Mouse (Mus musculus) adrenal gland, adult 2 months (tissue): ENCODE data around the gene Abcb9. TPM values are rescaled to one million over a fixed set of nuclear protein-coding genes. Genes with fewer than 3 reads are reported as not detected.

Source experiments
- DNase-seq: peaks from one replicate; pipeline ENCODE4 v3.0.0; 2021
- polyA plus RNA-seq: library from polyadenylated mRNA; depleted of rRNA; stranded (reverse); fragments of >200 nt; gene quantifications from 2 replicates; pipeline ENCODE4 v1.2.3, GENCODE M21; 2012
- total RNA-seq, 2 experiments: library from RNA; stranded (reverse); gene quantifications; 2 replicates each; pipeline ENCODE4 v1.2.3; 2021

Abcb9 gene
- total and polyA plus RNA-seq, 3 experiments: 9.9 to 16.0 (median 14.8) TPM

DNA sequence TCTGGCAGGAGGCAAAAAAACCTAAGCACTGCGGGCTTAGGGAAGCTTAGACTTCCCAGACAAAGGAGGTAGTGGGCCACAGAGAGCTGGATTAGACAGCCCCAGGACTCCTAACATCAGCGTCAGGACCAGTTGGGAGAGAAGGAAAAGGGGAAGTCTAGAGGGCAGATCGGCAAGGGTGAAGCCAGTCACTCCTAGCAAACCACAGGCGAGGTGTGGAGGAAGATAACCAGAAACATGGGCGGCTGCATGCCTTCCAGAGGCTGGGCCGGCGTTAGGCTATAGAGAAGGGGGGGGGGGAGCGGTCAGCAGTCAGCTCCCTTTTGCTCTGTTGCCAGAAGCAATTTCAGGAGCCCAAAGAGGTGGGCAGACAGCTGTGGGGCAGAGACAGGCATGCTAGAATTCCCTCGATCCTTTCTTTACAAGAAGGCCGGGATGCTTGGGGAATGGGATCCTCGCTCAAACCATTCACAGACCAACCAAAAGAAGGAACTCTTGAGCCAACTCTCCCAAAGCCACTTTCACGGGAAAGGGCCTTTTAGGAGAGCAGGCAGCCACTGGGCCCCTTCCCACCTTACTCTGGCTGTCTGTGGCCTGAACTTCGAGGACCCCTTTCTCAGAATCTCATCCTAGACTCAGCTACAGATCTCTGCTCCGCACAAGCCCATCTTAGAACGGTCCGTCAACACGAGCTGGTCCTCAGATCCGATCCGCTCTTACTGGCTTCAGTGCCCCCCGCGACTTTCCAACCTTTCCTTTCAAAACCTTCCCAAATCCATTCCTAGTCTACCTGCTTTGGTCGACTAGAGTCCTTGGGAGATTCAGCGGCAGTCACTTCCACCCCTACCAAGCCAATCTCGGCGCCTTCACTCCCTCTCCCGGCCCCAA lies 64.3 kb downstream of the Abcb9 start:
- peak; percentile 50 for DNase-seq

DNA sequence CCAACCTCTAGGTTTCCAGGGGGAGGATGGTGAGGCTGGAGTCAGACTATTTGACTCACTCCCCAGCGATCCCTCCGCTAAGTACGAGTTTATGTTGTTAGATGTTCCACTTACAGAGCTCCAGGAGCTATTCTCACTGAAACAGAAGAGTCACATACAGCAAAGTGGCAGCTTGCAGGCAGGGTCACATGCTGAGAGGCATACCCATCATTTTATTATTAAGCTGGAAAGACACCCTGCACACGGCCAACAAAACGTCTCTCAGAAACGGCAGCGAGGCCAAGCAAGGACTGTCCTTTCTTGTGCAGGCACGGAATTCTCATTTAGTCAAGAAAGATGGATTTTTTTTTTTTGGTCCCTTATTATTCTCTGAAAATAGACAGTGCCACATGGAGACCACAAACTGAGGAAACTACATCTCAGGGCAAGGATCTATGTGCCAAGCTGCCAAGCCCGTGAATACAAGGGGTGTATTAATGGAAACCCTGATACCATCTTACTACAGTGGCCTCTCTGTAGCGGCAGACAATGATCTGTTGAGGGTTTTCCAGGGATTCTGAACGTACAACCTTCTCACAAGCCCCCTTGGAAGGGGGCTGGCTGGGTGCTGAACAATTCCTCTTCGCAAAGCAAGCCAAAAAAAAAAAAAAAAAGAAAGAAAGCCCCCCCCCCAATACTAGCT lies 65.1 kb downstream of the Abcb9 start:
- peak; percentile 51 for DNase-seq

- peak; percentile 48 for DNase-seq
Observed at GRCm38 (mm10) chr5:124029220-124030035, 66.2 kb downstream of the Abcb9 start.

DNA sequence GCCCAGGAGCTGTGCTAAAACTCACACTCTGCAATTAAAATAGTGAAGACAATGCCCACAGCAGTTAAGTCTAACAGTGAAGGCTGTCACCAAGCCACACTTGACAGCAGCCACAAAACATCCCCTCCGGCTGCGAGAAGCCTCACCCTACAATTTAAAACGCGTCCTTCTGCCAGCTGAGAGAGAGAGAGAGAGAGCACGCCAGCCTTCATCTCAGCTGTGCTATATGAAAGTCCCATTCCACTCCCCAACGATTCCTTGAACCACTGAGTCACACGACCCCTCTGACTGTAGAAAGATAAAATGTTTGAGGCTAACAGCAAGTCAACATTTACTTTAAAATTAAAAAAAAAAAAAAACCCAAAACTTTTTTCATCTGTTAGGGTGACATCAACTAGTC lies 66.9 kb downstream of the Abcb9 start:
- DNase-seq: peak; percentile 39

- peak; percentile 38 for DNase-seq
Observed at GRCm38 (mm10) chr5:124027702-124028470, 67.7 kb downstream of the Abcb9 start.

- no peak for DNase-seq
Observed at GRCm38 (mm10) chr5:124026568-124026967, 69.0 kb downstream of the Abcb9 start.

- DNase-seq: peak; percentile 88
Observed at GRCm38 (mm10) chr5:124025587-124026441, 69.8 kb downstream of the Abcb9 start.

DNA sequence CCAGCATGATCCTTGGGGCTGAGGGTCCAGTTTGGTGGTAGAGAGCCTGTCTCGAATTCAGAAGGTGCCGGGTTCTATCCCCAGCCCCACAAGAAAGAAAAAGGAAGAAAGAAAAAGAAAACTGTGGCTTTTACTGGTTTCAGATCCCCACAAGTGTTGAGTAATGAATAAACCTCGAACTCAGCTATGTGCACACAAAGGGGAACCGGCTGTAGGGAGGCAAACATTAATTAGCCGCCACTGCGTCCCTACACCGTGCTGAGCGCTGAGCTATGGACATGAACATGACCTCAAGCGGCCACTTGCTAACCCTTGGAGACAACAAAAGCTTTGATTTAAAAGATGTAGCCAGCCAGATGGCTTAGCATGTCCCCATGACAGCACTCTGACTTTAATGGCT lies 70.5 kb downstream of the Abcb9 start:
- DNase-seq: no peak

GRCm38 (mm10) chr5:124024677-124025076 lies 70.9 kb downstream of the Abcb9 start:
- DNase-seq: peak; percentile 92

GRCm38 (mm10) chr5:124022365-124022764 lies 73.2 kb downstream of the Abcb9 start:
- no peak for DNase-seq

DNA sequence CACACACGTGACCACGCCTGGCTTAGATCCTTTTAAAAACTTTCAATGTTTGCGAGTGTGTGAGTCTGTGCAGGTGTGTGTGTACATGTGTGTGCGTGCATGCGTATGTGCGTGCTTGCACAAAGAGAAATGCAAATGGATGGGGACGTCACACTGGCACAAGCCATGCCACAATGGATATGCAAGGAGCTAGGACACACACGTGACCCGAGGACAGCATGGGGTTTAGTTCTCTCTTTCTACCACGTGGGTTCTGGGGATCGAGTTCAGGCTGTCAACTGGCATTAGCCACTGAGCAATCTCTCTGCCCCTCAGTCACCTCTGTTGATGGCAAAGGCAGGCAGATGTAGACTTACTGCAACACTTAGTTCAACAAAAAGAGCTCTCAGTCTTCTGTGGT lies 73.9 kb downstream of the Abcb9 start:
- peak; percentile 32 for DNase-seq

- DNase-seq: peak; percentile 82
Observed at GRCm38 (mm10) chr5:124021148-124021547, 74.5 kb downstream of the Abcb9 start.

- peak; percentile 91 for DNase-seq
Observed at GRCm38 (mm10) chr5:124019348-124020216, 76.0 kb downstream of the Abcb9 start.

DNA sequence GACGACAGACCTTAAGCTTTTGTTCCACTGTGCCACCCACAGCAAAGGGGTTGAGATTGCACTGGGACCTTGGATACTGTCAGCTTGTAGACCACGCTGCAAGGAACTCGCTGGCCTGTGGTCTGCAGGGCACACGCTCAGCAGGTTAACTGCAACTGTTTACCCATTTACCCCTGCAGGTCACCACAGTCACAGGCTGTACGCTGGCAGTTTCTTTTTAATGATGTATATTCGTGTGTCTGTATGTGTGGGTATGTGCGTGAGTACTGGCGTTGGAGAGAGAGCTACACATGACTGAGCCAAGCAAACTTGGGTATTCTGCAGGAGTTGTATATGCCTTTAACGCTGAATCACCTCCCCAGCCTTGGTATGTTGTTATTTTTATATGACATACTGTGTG lies 76.9 kb downstream of the Abcb9 start:
- DNase-seq: peak; percentile 50

GRCm38 (mm10) chr5:124017941-124018340 lies 77.7 kb downstream of the Abcb9 start:
- peak; percentile 59 for DNase-seq

GRCm38 (mm10) chr5:124016291-124016821 lies 79.2 kb downstream of the Abcb9 start:
- DNase-seq: peak; percentile 45

GRCm38 (mm10) chr5:124015727-124016126 lies 79.9 kb downstream of the Abcb9 start:
- DNase-seq: peak; percentile 38

DNA sequence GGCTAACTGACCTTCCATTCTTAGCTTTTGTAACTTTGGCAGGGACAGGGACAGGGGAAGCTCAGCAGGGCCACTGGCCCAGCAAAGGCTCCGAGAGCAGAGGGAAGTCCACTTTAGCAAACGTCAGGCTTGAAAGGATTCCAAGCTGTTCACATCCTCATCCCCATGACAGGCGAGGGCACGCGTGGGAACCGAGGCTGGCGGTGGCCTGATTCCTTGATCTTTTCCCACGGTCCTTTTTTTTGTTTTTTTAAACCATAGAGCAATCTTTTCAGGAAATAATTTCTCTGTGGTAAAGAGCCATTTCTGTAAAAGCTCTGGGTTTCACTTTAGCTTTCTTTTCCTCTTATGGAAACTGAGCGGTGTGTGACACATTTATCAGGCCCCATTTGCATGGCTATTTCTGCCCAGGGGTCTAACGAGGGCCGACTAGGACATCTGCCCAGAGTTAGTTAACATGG lies 80.8 kb downstream of the Abcb9 start:
- DNase-seq: peak; percentile 79

GRCm38 (mm10) chr5:124014180-124014579 lies 81.4 kb downstream of the Abcb9 start:
- peak; percentile 2 for DNase-seq
